Mouse (Mus musculus) intestine, embryonic 16.5 days (tissue): ENCODE measurements around the gene Pnrc1. TPM values are rescaled to one million over a fixed set of nuclear protein-coding genes. Genes with fewer than 3 reads are reported as not detected.
"Not testable (repeated sequence)": the region's sequence is repeated elsewhere in the genome, so short reads cannot be mapped to it uniquely, and the experiment has no call there.

Source experiments
- ATAC-seq: fragments of 200-750 bp; cut with Nextera tagmentation; 2 replicates; pipeline ENCODE4 v1.8.0; 2017; ENCODE audit warnings: moderate TSS enrichment, moderate library complexity
- H3K27ac ChIP-seq: fragments of 300-500 bp; sonication (generic); 2 replicates; pipeline ENCODE4 v1.5.1; 2014; ENCODE audit warnings: mild to moderate bottlenecking, low read length
- H3K27me3 ChIP-seq: fragments of 300-500 bp; sonication (generic); replicated peaks from 2 replicates; pipeline ENCODE4 v1.6.1; 2014; ENCODE audit warnings: low read length, control low read depth, mixed read lengths; ENCODE audit not compliant: control insufficient read depth, insufficient read depth
- H3K36me3 ChIP-seq: fragments of 300-500 bp; sonication (generic); 2 replicates; pipeline ENCODE4 v1.6.1; 2014; ENCODE audit warnings: low read length, control low read depth; ENCODE audit not compliant: control insufficient read depth, insufficient read depth
- H3K4me1 ChIP-seq: fragments of 300-500 bp; sonication (generic); 2 replicates; pipeline ENCODE4 v1.6.1; 2014; ENCODE audit warnings: low read length, control low read depth, mixed read lengths; ENCODE audit not compliant: control insufficient read depth, insufficient read depth
- H3K4me2 ChIP-seq: fragments of 300-500 bp; sonication (generic); 2 replicates; pipeline ENCODE4 v1.6.1; 2014; ENCODE audit warnings: low read depth, low read length, control low read depth
- H3K4me3 ChIP-seq: fragments of 300-500 bp; sonication (generic); 2 replicates; pipeline ENCODE4 v1.5.1; 2014; ENCODE audit warnings: mild to moderate bottlenecking, low read length
- H3K9ac ChIP-seq: fragments of 300-500 bp; sonication (generic); 2 replicates; pipeline ENCODE4 v1.6.1; 2014; ENCODE audit warnings: low read depth, low read length
- H3K9me3 ChIP-seq: fragments of 300-500 bp; sonication (generic); 2 replicates; pipeline ENCODE4 v1.6.1; 2016; ENCODE audit warnings: low read length, control low read depth; ENCODE audit not compliant: control insufficient read depth
- WGBS: fragments of 180-500 bp; shearing (Covaris S2); extraction: QIAGEN DNeasy Blood & Tissue Kit; methylation state at CpG from one replicate; pipeline ENCODE4 v1.1.7; 2014; 5-methylcytosine and 5-hydroxymethylcytosine counted together
- polyA plus RNA-seq: library from polyadenylated mRNA; unstranded; fragments of >200 nt; fragmentation: Nextera tagmentation; extraction: Ambion mirVana; gene quantifications from 2 replicates; pipeline ENCODE4 v1.2.1, GENCODE M21; 2015

Gene Pnrc1
- 51.0 and 59.6 TPM in 2 replicates for polyA plus RNA-seq

DNA sequence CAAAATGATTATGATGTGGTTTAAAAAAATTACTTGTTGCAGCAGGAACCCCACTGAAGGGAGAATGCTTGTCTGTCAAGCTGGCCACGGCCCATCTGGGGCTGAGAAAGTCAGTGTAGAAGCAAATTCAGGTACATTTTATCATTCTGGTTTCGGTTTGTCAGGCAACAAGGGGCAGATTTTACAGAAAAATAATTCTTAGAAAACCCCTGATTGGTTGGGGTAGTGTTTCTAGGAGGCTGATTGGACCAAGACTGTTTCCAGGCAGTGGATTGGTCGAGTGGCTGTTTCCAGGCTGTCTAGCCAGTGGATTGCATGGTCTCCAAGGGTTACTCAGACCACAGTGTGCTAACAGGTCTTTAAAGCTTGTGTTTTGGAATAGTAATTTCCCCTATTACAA, at the start of gene Pnrc1:
Gene Pnrc1, minus strand, starts transcription at position 162 of the 400 bp plus-strand sequence.
- peak within 1 kb of the TSS; percentile 17; the same call in 1 of the 2 replicates for H3K4me3 ChIP-seq
- peak; percentile 81; the same call in 1 of the 2 replicates for ATAC-seq
- no peaks in the 10 kb centered on the region for H3K36me3 ChIP-seq
- no peaks in the 10 kb centered on the region for H3K27me3 ChIP-seq
- H3K9ac ChIP-seq: no peak within 1 kb of the TSS
- 40% methylated on average over 3 of the region's 3 CpGs for WGBS
- H3K9me3 ChIP-seq: no peaks in the 10 kb centered on the region
- no peak within 1 kb of the TSS; the same call in 1 of the 2 replicates for H3K4me2 ChIP-seq
- H3K4me1 ChIP-seq: no peaks in the 10 kb centered on the region
- no peak within 1 kb of the TSS for H3K27ac ChIP-seq

DNA sequence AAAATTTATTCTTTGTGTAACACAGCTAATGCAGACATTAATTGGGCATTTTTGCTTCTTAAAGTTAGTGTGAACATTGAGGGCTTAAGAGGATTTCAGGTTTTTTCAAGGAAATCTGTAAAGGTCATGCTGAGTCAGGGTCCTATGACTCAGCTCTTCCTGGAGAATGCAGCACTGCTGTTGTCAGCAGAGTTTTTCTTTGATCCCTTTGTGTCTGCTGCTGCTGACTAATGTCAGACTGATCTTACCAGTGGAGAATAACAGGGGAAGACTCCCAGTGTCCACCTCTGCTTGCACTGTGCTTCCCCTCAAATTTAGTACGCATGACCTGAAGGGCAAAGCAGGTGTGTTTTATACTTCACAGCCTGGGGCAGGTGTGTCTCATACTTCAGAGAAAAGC, 48.0 kb upstream of the Pnrc1 start:
- Histone ChIP-seq H3K9me3 (no peaks in the 10 kb centered on the region), H3K36me3 (peaks cover 5% of the 10 kb centered on the region), H3K9ac (no peak overlapping the region), H3K4me3 (no peak overlapping the region), H3K27me3 (no peaks in the 10 kb centered on the region), H3K4me1 (no peaks in the 10 kb centered on the region), H3K27ac (no peak overlapping the region), H3K4me2 (no peak overlapping the region)
- 0 out of 2 replicates have a peak, but pooled peaks have one; percentile 38 for ATAC-seq
- WGBS: 89% methylated on average over 1 of the region's 1 CpGs

- ATAC-seq: no peak
- Histone ChIP-seq H3K4me3 (no peak overlapping the region), H3K36me3 (peaks cover 4% of the 10 kb centered on the region; the same call in 1 of the 2 replicates), H3K4me1 (no peaks in the 10 kb centered on the region), H3K27ac (no peak overlapping the region), H3K27me3 (no peaks in the 10 kb centered on the region), H3K9me3 (no peaks in the 10 kb centered on the region), H3K9ac (no peak overlapping the region), H3K4me2 (no peak overlapping the region)
- 97% methylated on average over 1 of the region's 1 CpGs for WGBS
These were observed 43.0 kb upstream of the Pnrc1 start for GRCm38 (mm10) chr4:33332956-33333455.

DNA sequence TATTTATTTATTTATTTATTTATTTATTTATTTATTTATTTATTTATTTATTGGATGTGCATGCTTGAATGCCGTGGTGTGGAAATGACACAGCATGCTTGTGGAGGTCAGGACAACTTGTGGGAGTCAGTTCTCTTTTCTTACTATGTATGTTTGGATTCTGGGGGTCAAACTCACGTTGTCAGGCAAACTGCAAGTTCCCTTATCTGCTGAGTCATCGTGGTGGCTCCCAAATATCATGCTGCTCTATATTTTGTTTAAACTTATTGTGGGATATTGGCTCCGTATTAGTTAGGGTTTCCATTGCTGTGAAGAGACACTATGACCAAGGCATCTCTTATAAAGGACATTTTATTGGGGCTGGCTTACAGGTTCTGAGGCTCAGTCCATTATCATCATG, 41.2 kb upstream of the Pnrc1 start:
- no peaks in the 10 kb centered on the region for H3K9me3 ChIP-seq
- ATAC-seq: no peak
- peaks cover 4% of the 10 kb centered on the region; the same call in 1 of the 2 replicates for H3K36me3 ChIP-seq
- no peak overlapping the region for H3K9ac ChIP-seq
- no peak overlapping the region for H3K4me3 ChIP-seq
- H3K27me3 ChIP-seq: no peaks in the 10 kb centered on the region
- WGBS: 95% methylated on average over 4 of the region's 4 CpGs
- no peaks in the 10 kb centered on the region for H3K4me1 ChIP-seq
- no peak overlapping the region for H3K4me2 ChIP-seq
- no peak overlapping the region for H3K27ac ChIP-seq

DNA sequence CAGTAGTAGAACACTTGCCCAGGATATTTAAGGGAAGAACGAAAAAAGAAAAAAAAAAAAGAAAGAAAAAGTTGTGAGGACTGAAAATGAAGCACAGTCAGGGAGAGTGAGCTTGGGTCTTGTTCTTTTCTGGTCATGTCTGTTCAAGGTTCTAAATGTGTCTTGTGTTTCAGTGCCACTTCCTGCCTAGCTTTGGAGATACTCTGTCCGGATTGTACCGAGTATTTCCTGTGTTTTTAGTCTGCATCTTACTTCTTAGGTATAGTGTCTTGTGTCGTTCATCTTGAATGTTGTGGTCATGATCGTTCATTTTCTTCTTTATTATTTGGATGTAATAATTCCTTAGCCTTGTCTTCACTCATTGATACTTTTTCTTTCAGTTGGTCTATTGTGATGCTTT, 25.9 kb upstream of the Pnrc1 start:
- Histone ChIP-seq H3K4me2 (no peak overlapping the region), H3K36me3 (no peaks in the 10 kb centered on the region), H3K27me3 (no peaks in the 10 kb centered on the region), H3K27ac (no peak overlapping the region), H3K4me3 (no peak overlapping the region), H3K9ac (no peak overlapping the region), H3K9me3 (no peaks in the 10 kb centered on the region), H3K4me1 (peaks cover 4% of the 10 kb centered on the region; the same call in 1 of the 2 replicates)
- 90% methylated on average over 5 of the region's 5 CpGs for WGBS
- no peak for ATAC-seq

DNA sequence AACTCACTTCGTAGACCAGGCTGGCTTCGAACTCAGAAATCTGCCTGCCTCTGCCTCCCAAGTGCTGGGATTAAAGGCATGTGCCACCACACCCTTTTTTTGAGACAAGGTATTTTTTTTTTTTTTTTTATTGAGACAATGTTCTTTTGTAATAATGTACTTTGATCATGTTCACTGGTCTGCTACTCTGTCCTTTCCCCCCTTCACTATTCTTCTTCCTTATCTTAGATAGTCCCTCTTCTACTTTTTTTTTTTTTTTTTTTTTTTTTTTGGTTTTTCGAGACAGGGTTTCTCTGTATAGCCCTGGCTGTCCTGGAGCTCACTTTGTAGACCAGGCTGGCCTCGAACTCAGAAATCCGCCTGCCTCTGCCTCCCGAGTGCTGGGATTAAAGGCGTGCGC, 24.2 kb upstream of the Pnrc1 start:
- ATAC-seq, H3K4me2 ChIP-seq, H3K9ac ChIP-seq, H3K27ac ChIP-seq, H3K36me3 ChIP-seq, H3K27me3 ChIP-seq, H3K9me3 ChIP-seq, H3K4me3 ChIP-seq, H3K4me1 ChIP-seq: not testable (repeated sequence)
- WGBS: 99% methylated on average over 7 of the region's 8 CpGs

- Histone ChIP-seq H3K4me1 (peaks cover 5% of the 10 kb centered on the region; the same call in 1 of the 2 replicates), H3K4me2 (peak overlapping the region; percentile 82), H3K9ac (peak overlapping the region; percentile 80), H3K9me3 (no peaks in the 10 kb centered on the region), H3K4me3 (peak overlapping the region; percentile 72), H3K27ac (no peak overlapping the region; the same call in 1 of the 2 replicates), H3K36me3 (no peaks in the 10 kb centered on the region), H3K27me3 (no peaks in the 10 kb centered on the region)
- ATAC-seq: no peak
- 14% methylated on average over 12 of the region's 12 CpGs for WGBS
These were observed 21.0 kb upstream of the Pnrc1 start for GRCm38 (mm10) chr4:33310840-33311437.

DNA sequence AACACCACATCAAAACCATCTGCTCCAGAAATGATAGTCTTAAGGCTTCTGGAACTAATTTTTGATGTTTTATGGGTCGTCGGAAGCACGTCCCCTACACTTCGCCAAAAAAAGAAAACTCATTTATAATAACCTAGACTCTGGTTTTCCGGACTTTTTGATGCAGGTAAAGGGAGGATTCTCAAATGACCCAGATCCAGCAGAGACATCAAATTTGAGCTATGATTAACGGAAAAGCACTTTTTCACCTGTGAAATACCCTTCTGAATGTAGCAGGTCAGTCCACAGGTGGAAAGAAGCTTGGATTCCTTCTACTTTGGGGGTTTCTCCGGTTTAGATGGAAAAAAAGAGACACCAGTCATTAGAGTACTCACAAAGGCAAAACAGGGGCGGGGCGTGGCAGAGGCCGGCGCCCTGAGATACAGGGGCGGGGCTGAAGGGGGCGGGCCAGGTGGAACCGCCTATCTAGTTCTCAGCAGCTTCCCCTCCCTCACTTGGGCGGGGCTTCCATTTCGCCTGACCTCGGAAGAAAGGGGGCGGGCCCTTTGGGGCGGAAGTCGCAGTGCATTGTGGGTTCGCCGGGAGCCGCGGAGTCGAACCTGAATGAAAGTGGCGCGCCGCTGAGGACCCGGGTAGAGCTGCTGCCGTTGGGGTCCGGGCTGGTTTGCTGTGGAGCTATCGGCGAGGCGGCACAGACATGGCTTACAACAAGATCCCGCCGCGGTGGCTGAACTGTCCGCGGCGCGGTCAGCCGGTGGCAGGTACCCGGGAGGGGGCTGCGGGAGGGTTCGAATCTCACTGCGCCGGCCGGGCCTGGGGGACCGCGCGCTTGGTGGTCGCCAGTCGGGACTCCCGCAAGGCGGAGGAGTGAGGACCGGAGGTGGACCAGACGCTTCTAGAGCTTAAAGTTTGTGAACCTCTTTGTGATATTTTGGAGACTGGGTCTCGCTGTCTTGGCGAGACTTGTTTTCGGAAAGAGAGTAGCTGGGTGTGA, 20.1 kb upstream of the Pnrc1 start, which contains the start of gene Rngtt:
Gene Rngtt, plus strand, starts transcription at position 548 of the 994 bp plus-strand sequence.
- H3K4me2 ChIP-seq: peak within 1 kb of the TSS; percentile 82
- 4% methylated on average over 55 of the region's 60 CpGs for WGBS
- H3K27ac ChIP-seq: peak within 1 kb of the TSS; percentile 41
- no peaks in the 10 kb centered on the region for H3K9me3 ChIP-seq
- H3K9ac ChIP-seq: peak within 1 kb of the TSS; percentile 80
- H3K27me3 ChIP-seq: no peaks in the 10 kb centered on the region
- peak; percentile 97 for ATAC-seq
- no peaks in the 10 kb centered on the region for H3K36me3 ChIP-seq
- H3K4me3 ChIP-seq: peak within 1 kb of the TSS; percentile 72
- H3K4me1 ChIP-seq: peaks cover 5% of the 10 kb centered on the region; the same call in 1 of the 2 replicates

DNA sequence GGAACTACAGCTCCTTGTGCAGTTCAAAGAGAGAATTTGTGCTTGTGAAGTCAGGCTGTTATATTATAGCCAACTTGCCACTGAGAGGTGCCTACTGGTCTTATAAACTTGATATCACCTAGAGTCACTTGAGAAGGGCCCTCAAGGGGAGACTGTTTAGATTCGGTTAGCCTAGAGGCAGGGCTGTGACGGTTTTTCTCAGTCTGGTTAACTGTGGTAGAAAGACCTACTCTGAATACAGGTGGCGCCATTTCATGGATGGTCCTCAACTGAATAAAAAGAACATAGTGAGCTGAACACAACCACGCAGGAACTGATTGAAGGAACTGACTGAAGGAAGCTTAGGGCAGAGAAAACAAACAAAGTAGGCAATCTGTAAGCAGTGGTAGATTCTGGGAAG, 17.2 kb upstream of the Pnrc1 start:
- Histone ChIP-seq H3K36me3 (no peaks in the 10 kb centered on the region), H3K27me3 (no peaks in the 10 kb centered on the region), H3K9me3 (no peaks in the 10 kb centered on the region), H3K9ac (no peak overlapping the region), H3K4me3 (no peak overlapping the region), H3K27ac (no peak overlapping the region), H3K4me1 (peaks cover 5% of the 10 kb centered on the region; the same call in 1 of the 2 replicates), H3K4me2 (no peak overlapping the region)
- no peak for ATAC-seq
- WGBS: 79% methylated on average over 4 of the region's 4 CpGs
